Mouse (Mus musculus) olfactory bulb, adult 2 months (tissue): Measurements from ENCODE around the gene Ppp4r2. TPM values are rescaled to one million over a fixed set of nuclear protein-coding genes. Genes with fewer than 3 reads are reported as not detected.
A peak's percentile ranks its signal among the peaks of the same experiment; 100 is the strongest.

Source experiments
- H3K27ac ChIP-seq: fragments of 200-500 bp; 2 replicates; pipeline ENCODE4 v1.5.1; 2012; ENCODE audit warnings: low read depth, low read length; ENCODE audit not compliant: insufficient read depth
- H3K4me1 ChIP-seq: fragments of 200-500 bp; 2 replicates; pipeline ENCODE4 v1.6.1; 2012; ENCODE audit warnings: low read length; ENCODE audit not compliant: control insufficient read depth, insufficient read depth
- H3K4me3 ChIP-seq: fragments of 200-500 bp; 2 replicates; pipeline ENCODE4 v1.5.1; 2012; ENCODE audit warnings: mild to moderate bottlenecking, low read depth, low read length, moderate library complexity; ENCODE audit not compliant: insufficient read depth
- CTCF ChIP-seq: fragments of 200-500 bp; IDR thresholded peaks from 2 replicates; pipeline ENCODE4 v1.5.1; 2012; ENCODE audit warnings: low read depth, mild to moderate bottlenecking, low read length, moderate library complexity; ENCODE audit not compliant: insufficient read depth
- POLR2A ChIP-seq: fragments of 200-500 bp; IDR thresholded peaks from 2 replicates; pipeline ENCODE4 v1.6.1; 2012; ENCODE audit warnings: mild to moderate bottlenecking, low read depth, low read length, moderate library complexity; ENCODE audit not compliant: insufficient read depth
- WGBS: fragments of 180-500 bp; shearing (Covaris S2); methylation state at CpG from one replicate; pipeline ENCODE4 v1.1.7; 2018; 5-methylcytosine and 5-hydroxymethylcytosine counted together
- polyA plus RNA-seq: library from polyadenylated mRNA; stranded (reverse); fragments of >200 nt; gene quantifications from 2 replicates; pipeline ENCODE4 v1.2.4, GENCODE M21; 2012; ENCODE audit warnings: low replicate concordance; ENCODE audit not compliant: missing spikeins, insufficient read depth, insufficient read length

The Ppp4r2 gene
- 172 TPM in 1 of 2 replicates, not detected in the other for polyA plus RNA-seq

DNA sequence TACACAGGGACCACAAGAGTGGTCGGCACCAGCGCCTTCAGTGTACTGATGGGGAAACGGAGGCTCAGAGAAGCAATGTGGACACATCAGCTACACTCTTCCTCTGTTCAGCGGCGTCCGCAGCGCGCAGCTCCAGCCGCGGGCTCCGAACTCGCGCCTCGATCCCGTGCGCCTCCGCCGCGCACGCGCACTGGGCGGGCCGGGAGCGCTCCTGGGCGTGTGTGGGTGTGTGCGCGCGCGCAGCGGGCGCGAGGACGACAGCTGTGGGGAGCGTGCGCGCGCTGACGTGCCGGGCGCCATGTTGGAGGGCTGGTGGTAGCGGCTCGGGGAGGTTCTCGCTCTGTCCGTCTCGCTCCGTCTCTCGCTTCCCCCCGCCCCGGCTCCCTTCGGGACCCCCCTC is at the start of gene Ppp4r2:
Gene Ppp4r2, plus strand, starts transcription at position 268 of the 400 bp plus-strand sequence.
- Histone ChIP-seq H3K27ac (peak within 1 kb of the TSS; percentile 74), H3K4me1 (peaks cover 8% of the 10 kb centered on the region; the same call in 1 of the 2 replicates), H3K4me3 (peak within 1 kb of the TSS; percentile 75)
- under 1% methylated on average over 47 of the region's 50 CpGs for WGBS
- TF ChIP-seq POLR2A (peak; percentile 19; the same call in 1 of the 2 replicates), CTCF (no peak)

DNA sequence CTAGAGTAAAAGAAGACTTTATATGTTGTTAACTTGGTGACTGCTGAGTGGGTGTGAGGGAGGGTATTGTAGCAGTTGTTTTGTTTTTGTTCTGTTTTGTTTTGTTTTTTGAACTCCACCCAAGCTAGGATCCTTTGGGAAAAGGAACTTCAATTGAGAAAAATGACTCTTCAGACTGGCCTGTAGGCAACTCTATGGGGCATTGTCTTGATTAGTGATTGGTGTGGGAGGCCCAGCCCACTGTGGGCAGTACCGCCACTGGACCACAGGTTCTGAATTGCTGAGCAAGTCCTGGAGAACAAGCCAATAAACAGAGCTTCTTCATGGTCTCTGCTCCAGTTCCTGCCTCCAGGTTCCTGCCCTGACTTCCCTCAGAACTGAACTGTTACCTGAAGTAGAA is 45.7 kb upstream of the Ppp4r2 start:
- WGBS = 87% methylated on average over 1 of the region's 1 CpGs
- Histone ChIP-seq H3K27ac (no peak overlapping the region), H3K4me3 (no peak overlapping the region), H3K4me1 (no peaks in the 10 kb centered on the region)
- TF ChIP-seq CTCF = no peak
- no peak for TF ChIP-seq POLR2A

DNA sequence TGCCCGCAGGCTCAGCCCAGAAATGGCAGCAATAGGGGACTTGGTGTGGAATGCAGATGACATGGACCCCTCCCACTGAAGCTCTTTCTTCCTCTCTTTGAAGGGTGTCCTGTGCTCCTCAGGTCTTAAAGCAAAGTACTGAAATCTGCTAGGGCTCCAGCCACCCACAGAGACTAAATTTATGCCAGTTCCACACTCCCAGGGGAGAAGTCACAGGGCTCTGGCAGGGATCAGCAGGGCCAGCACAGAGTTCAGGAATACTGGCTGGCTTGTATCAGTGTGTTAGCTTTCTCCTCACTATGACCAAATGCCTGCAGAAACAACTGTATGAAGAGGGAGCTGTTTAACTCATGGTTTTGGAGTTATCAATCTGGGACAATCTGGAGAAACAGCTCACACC is 44.3 kb upstream of the Ppp4r2 start:
- peaks cover 4% of the 10 kb centered on the region; the same call in 1 of the 2 replicates for H3K4me1 ChIP-seq
- no peak overlapping the region for H3K27ac ChIP-seq
- H3K4me3 ChIP-seq = no peak overlapping the region
- WGBS = 90% methylated on average over 1 of the region's 1 CpGs
- TF ChIP-seq POLR2A (no peak), CTCF (no peak)

DNA sequence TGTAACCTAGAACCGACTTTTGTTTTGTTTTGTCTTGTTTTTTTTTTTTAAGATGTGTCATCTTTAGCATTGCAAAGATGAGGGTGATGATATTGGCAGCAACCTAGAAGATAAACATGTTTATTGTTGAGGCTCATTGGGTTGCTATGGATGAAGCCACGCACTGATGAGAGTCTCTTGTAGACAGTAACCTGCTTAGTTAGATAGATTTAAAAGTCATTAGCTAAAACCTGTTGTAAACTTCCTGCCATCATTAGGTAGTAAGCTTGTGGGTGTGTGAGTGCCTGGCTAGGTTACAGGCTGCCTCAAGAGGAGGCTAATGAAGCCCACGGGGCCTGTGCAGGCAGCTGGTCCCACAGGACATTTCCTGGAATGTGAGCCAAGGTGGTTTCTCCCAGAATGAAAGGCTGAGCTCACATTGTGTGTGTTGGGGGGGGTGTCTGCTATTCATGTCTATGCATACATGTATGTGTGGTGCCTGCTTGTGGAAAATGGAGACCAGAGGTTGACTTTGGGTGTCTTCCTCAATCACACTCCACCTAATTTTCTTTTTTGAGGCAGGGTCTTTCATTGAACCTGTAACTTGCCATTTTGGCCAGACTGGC is 41.3 kb upstream of the Ppp4r2 start:
- no peak overlapping the region for H3K27ac ChIP-seq
- peaks cover 7% of the 10 kb centered on the region; the same call in 1 of the 2 replicates for H3K4me1 ChIP-seq
- TF ChIP-seq CTCF = no peak
- TF ChIP-seq POLR2A = no peak
- 72% methylated on average over 3 of the region's 3 CpGs for WGBS
- H3K4me3 ChIP-seq = no peak overlapping the region

DNA sequence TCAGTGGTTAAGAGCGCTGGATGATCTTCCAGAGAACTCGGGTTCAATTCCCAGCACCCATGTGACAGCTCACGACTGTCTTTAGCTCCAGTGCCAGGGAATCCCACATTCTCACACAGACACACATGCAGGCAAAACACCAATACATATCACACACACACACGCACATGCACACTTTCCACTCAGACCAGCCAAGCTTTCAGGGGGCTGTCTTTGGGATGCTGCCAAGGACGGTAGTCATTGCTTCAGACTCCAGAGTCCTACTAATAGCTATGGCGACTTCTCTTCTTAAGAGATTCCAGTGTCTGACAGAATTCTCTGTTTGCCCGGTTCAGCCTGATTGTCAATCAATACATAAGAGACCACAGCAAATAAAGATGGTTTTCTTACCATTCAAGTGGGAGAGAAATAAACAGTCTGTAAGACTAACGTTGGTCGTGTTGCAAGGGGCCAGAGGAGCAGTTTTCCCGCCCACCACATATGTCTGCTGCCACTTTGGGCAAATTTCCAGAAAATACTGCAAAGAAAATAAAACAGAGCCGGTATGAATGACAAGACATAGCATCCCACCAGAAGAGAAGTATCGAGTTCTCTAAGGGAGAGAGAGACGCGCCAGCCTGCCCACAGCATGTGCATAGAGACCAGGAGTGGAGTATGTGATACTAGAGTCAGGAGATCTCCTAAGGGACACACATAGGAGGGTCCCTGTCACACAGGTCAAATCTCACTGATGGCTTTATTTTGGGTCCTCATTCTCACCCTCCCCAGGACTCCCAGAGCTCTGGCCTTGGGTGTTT is 40.3 kb upstream of the Ppp4r2 start:
- 52% methylated on average over 14 of the region's 14 CpGs for WGBS
- Histone ChIP-seq H3K4me1 (peaks cover 7% of the 10 kb centered on the region; the same call in 1 of the 2 replicates), H3K4me3 (no peak overlapping the region), H3K27ac (no peak overlapping the region)
- TF ChIP-seq POLR2A (no peak), CTCF (no peak)

DNA sequence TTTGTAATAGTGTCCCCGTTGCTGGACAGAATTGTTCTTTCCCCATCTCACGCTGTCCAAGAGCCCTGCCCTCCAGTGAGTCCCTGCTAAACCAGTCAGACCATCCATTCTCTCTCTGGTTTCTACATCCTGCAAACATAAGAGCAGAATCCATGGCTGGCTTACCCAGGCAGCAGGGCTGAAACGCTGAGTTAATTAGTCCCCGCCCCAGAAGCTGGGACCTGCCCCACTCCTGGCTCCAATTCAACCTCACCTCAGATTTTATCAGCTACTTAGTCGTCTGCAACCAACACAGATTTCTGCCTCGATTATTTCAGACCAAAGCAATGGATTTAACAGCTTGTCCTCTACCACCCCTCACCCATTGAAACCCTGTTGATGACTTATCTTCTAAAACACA is 37.6 kb upstream of the Ppp4r2 start:
- H3K4me3 ChIP-seq = no peak overlapping the region
- TF ChIP-seq CTCF (no peak), POLR2A (no peak)
- peaks cover 7% of the 10 kb centered on the region; the same call in 1 of the 2 replicates for H3K4me1 ChIP-seq
- WGBS = 40% methylated on average over 6 of the region's 6 CpGs
- H3K27ac ChIP-seq = no peak overlapping the region

DNA sequence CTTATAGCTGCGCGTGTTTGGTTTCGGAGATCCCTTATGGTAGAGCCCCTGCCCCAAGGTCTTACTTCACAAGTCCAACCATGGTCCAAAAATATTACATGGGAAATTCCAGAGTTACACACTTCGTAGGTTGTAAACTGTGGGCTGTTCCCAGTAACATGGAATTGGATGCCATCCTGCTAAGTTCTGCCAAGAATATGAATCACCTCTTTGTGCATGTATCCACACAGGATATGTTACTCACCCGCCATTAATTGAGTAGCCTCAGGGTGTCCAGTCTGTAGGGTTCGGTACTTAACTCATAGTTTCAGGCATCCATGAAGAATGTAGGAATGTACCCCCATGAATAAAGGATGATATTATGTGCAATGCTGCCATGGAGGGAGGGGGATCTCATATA is 34.1 kb upstream of the Ppp4r2 start:
- 82% methylated on average over 6 of the region's 6 CpGs for WGBS
- Histone ChIP-seq H3K4me3 (no peak overlapping the region), H3K4me1 (peaks cover 6% of the 10 kb centered on the region; the same call in 1 of the 2 replicates), H3K27ac (no peak overlapping the region)
- TF ChIP-seq CTCF (no peak), POLR2A (no peak)

DNA sequence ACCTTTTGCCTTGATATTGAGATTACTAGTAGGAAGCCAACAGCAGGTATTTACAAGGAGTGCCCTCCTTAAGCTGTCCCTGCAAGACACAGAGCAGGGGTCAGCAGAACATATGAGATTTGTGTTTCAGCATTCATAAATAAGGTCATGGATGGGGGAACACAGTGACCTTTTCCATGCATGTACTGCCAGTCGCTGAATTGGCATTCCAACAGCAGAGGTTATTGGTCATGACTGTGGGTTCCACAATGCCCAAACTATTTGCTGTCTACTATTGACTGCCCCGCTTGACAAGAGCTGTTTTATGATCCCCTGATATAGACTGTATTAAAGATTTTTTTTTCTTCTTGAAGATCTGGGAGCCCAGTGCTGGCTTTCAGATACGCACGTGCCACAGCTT is 33.7 kb upstream of the Ppp4r2 start:
- H3K4me1 ChIP-seq = peaks cover 6% of the 10 kb centered on the region; the same call in 1 of the 2 replicates
- 93% methylated on average over 4 of the region's 4 CpGs for WGBS
- H3K27ac ChIP-seq = no peak overlapping the region
- H3K4me3 ChIP-seq = no peak overlapping the region
- TF ChIP-seq POLR2A (no peak), CTCF (no peak)

DNA sequence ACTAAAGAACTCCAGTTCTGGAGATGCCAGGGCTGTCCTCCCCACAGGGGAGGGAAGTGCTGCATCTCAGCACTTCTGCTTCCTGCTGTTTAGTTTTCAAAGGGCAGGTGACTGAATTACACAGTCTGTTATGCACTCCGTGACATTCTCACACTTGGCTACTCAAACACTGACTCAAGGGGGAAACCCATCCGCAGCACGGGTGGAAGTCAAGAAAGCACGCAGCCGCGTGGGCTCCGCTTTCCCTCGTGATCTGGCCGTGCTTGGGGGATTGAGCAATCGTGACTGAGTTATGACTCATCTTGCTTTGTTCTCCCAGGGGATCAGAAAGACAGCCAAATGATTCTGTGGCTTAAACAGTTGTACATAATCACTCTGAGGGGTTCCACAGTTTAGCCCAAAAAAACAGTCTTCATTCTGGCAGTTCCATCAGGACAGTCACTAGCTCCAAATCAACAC is 32.9 kb upstream of the Ppp4r2 start:
- Histone ChIP-seq H3K27ac (peak overlapping the region; percentile 67), H3K4me3 (no peak overlapping the region), H3K4me1 (peaks cover 3% of the 10 kb centered on the region; the same call in 1 of the 2 replicates)
- WGBS = 24% methylated on average over 10 of the region's 10 CpGs
- TF ChIP-seq CTCF (no peak), POLR2A (no peak)
